Mouse (Mus musculus): ENCODE results near the gene Ntn3.

- TF ChIP-seq CTCF (IDR thresholded peaks at IDR 0.05; ENCODE audit: borderline replicate concordance, insufficient read depth, low read depth, low read length) = no peak
- no peak for TF ChIP-seq POLR2A (IDR thresholded peaks at IDR 0.05; ENCODE audit: borderline replicate concordance, insufficient read depth, low read length)
Observed at GRCm38 (mm10) chr17:24223513-24223912, 14.2 kb upstream of the Ntn3 start.

All from cerebellum, adult 2 months (tissue).